Mouse (Mus musculus) heart, embryonic 11.5 days (tissue): ENCODE data around the gene Plekha6. TPM values are rescaled to one million over a fixed set of nuclear protein-coding genes. Genes with fewer than 3 reads are reported as not detected.
A peak's percentile ranks its signal among the peaks of the same experiment; 100 is the strongest.

ENCODE experiments used
- ATAC-seq: fragments of 200-750 bp; cut with Nextera tagmentation; replicated peaks from 2 replicates; pipeline ENCODE4 v1.8.0; 2017; ENCODE audit warnings: moderate library complexity; ENCODE audit not compliant: insufficient number of reproducible peaks, low FRiP score, low TSS enrichment
- H3K27ac ChIP-seq: fragments of 300-500 bp; sonication (generic); 2 replicates; pipeline ENCODE4 v1.5.1; 2014; ENCODE audit warnings: mild to moderate bottlenecking, low read depth, low read length
- H3K27me3 ChIP-seq: fragments of 300-500 bp; sonication (generic); 2 replicates; pipeline ENCODE4 v1.6.1; 2014; ENCODE audit warnings: mild to moderate bottlenecking, low read length, mixed read lengths; ENCODE audit not compliant: control insufficient read depth, insufficient read depth
- H3K36me3 ChIP-seq: fragments of 300-500 bp; sonication (generic); 2 replicates; pipeline ENCODE4 v1.6.1; 2014; ENCODE audit warnings: mild to moderate bottlenecking, low read length, moderate library complexity, mixed read lengths; ENCODE audit not compliant: control insufficient read depth, insufficient read depth
- H3K4me1 ChIP-seq: fragments of 300-500 bp; sonication (generic); 2 replicates; pipeline ENCODE4 v1.6.1; 2014; ENCODE audit warnings: low read length; ENCODE audit not compliant: control insufficient read depth, insufficient read depth
- H3K4me2 ChIP-seq: fragments of 300-500 bp; sonication (generic); 2 replicates; pipeline ENCODE4 v1.6.1; 2014; ENCODE audit warnings: mild to moderate bottlenecking, moderate library complexity
- H3K4me3 ChIP-seq: fragments of 300-500 bp; sonication (generic); 2 replicates; pipeline ENCODE4 v1.5.1; 2014; ENCODE audit warnings: low read depth, low read length
- H3K9ac ChIP-seq: fragments of 300-500 bp; sonication (generic); 2 replicates; pipeline ENCODE4 v1.6.1; 2014; ENCODE audit warnings: mild to moderate bottlenecking, low read depth, low read length, moderate library complexity
- H3K9me3 ChIP-seq: fragments of 300-500 bp; sonication (generic); replicated peaks from 2 replicates; pipeline ENCODE4 v1.6.1; 2016; ENCODE audit warnings: low read length; ENCODE audit not compliant: control insufficient read depth
- WGBS: fragments of 180-500 bp; shearing (Covaris S2); extraction: QIAGEN DNeasy Blood & Tissue Kit; methylation state at CpG from one replicate; pipeline ENCODE4 v1.1.7; 2014; ENCODE audit not compliant: insufficient replicate concordance; 5-methylcytosine and 5-hydroxymethylcytosine counted together
- polyA plus RNA-seq: library from polyadenylated mRNA; unstranded; fragments of >200 nt; fragmentation: Nextera tagmentation; extraction: Ambion mirVana; gene quantifications from 2 replicates; pipeline ENCODE4 v1.2.1, GENCODE M21; 2014

The Plekha6 gene
- polyA plus RNA-seq, 1 experiment from 2014 or later = 13.6 TPM

DNA sequence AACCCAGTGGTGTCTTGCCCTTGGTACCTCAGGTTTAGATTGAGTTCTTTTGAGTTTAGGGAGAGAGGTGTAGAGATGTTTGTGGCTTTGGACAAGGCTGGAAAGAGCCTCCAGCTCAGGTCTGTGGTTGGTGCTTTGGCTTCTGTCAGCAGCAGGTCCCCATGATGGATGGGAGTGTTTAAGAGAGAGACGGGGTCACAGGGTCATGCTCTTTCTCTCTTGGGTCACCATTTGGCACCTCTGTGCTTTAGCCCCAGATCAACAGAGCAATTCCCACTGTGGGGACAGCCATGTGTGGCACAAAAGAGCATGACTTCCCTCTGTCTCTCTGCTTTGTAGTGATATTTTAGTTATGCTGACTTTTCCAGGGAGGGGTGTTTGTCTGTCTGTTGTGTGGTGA, 55.1 kb downstream of the Plekha6 start:
- no peaks in the 10 kb centered on the region for H3K27me3 ChIP-seq
- no peak overlapping the region for H3K4me3 ChIP-seq
- no peak overlapping the region for H3K9ac ChIP-seq
- no peak overlapping the region for H3K27ac ChIP-seq
- no peak for ATAC-seq
- WGBS = 60% methylated on average over 1 of the region's 1 CpGs
- no peak overlapping the region for H3K4me2 ChIP-seq
- no peaks in the 10 kb centered on the region for H3K36me3 ChIP-seq
- H3K4me1 ChIP-seq = peaks cover 38% of the 10 kb centered on the region
- no peaks in the 10 kb centered on the region for H3K9me3 ChIP-seq

DNA sequence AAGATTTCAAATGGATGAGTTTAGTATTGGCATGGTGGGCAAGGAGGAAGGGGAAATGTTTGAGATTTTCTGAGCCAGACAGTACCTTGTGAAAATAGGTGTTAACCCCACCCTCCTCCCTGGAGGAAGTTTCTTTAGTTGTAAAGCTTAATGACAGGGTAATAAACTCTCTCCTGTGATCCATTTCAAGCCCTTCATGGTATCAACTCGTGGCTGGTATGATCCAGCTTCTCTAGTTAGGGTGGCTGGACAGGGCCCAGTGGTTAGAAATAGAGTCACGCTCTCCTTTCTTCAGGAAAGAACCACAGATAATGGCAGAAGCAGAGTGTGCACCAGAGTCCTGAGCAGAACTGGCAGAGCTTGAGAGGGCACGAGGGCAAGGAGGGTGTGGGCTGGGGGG, 57.4 kb downstream of the Plekha6 start:
- Histone ChIP-seq H3K9ac (no peak overlapping the region), H3K27me3 (no peaks in the 10 kb centered on the region), H3K36me3 (no peaks in the 10 kb centered on the region), H3K4me1 (peaks cover 31% of the 10 kb centered on the region), H3K4me3 (no peak overlapping the region), H3K4me2 (no peak overlapping the region), H3K9me3 (no peaks in the 10 kb centered on the region), H3K27ac (no peak overlapping the region)
- WGBS = 68% methylated on average over 3 of the region's 3 CpGs
- ATAC-seq = no peak

GRCm38 (mm10) chr1:133222445-133222995, 58.5 kb downstream of the Plekha6 start:
- Histone ChIP-seq H3K4me2 (no peak overlapping the region), H3K4me3 (no peak overlapping the region), H3K27ac (peak overlapping the region; percentile 41; the same call in 1 of the 2 replicates), H3K9me3 (no peaks in the 10 kb centered on the region), H3K4me1 (peaks cover 37% of the 10 kb centered on the region), H3K27me3 (no peaks in the 10 kb centered on the region), H3K36me3 (no peaks in the 10 kb centered on the region), H3K9ac (peak overlapping the region; percentile 22; the same call in 1 of the 2 replicates)
- no peak for ATAC-seq
- 27% methylated on average over 6 of the region's 6 CpGs for WGBS

DNA sequence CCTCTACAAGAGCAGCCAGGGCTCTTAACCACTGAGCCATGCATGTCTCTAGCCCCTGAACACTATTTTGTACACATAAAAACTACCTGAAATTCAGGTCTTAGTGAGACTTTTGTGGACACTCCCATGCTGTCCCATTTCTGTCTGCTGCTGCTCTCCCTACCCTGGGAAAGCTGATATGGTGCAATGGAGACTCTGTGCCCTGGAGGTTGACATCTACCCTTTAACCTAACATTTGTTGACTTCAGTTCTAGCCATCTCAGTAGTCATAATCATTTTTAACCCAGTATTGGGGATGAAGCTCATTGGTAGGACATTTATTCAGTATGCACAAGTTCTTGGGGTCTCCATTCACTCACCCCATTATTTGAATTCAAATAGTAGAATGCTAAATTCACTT, 60.7 kb downstream of the Plekha6 start:
- Histone ChIP-seq H3K4me1 (peaks cover 47% of the 10 kb centered on the region), H3K36me3 (no peaks in the 10 kb centered on the region), H3K9me3 (no peaks in the 10 kb centered on the region), H3K9ac (no peak overlapping the region), H3K27me3 (no peaks in the 10 kb centered on the region), H3K4me3 (no peak overlapping the region), H3K4me2 (no peak overlapping the region), H3K27ac (no peak overlapping the region)
- no peak for ATAC-seq

GRCm38 (mm10) chr1:133225137-133225536, 61.1 kb downstream of the Plekha6 start:
- Histone ChIP-seq H3K27ac (no peak overlapping the region), H3K4me2 (no peak overlapping the region), H3K27me3 (no peaks in the 10 kb centered on the region), H3K4me3 (no peak overlapping the region), H3K36me3 (no peaks in the 10 kb centered on the region), H3K9me3 (no peaks in the 10 kb centered on the region), H3K4me1 (peaks cover 47% of the 10 kb centered on the region), H3K9ac (no peak overlapping the region)
- WGBS = 53% methylated on average over 3 of the region's 3 CpGs
- no peak for ATAC-seq

GRCm38 (mm10) chr1:133225561-133225960, 61.6 kb downstream of the Plekha6 start:
- no peaks in the 10 kb centered on the region for H3K36me3 ChIP-seq
- H3K4me1 ChIP-seq = peaks cover 47% of the 10 kb centered on the region
- no peak for ATAC-seq
- no peaks in the 10 kb centered on the region for H3K9me3 ChIP-seq
- H3K4me3 ChIP-seq = no peak overlapping the region
- no peak overlapping the region for H3K4me2 ChIP-seq
- no peaks in the 10 kb centered on the region for H3K27me3 ChIP-seq
- WGBS = 86% methylated on average over 2 of the region's 2 CpGs
- H3K27ac ChIP-seq = no peak overlapping the region; the same call in 1 of the 2 replicates
- no peak overlapping the region for H3K9ac ChIP-seq

DNA sequence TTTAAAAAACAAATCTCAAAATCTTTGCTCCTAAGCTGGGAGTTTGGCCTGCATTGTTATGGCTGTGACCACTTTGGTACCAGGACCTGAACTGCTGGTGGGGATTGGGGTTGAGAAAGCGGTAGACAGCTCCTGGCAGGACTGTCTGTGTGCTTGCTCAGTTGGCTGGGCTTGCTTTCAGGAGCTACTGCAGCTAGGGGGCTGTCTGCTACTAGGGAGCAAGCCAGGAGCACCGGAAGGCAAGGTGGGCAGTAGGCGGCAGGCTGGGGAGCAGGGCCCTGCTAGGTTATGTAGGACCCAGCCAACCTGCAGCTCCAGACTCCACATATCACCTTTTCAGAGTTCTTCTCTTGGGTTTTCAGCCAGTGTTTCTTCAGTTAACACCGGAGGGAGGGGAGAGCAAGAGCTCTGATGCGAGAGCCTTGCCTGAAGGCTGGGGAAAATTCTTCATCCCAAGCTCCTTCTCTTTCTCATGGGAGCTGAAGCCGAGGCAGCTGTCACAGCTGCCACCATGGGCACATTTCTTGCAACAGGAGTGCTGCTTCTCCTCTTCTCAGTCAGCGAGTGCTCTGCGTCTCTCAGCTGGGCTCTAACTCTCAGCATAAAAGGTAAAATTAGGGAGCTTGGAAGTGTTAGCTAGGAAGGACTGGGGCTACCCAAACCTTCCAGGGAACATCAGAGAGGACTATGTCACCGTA, 62.1 kb downstream of the Plekha6 start:
- Histone ChIP-seq H3K9me3 (no peaks in the 10 kb centered on the region), H3K4me2 (peak overlapping the region; percentile 41), H3K4me1 (peaks cover 47% of the 10 kb centered on the region), H3K27me3 (no peaks in the 10 kb centered on the region), H3K4me3 (no peak overlapping the region), H3K9ac (peak overlapping the region; percentile 66), H3K36me3 (no peaks in the 10 kb centered on the region), H3K27ac (peak overlapping the region; percentile 89)
- WGBS = 22% methylated on average over 9 of the region's 9 CpGs
- ATAC-seq = 0 out of 2 replicates have a peak, but pooled peaks have one; percentile 46

- peak overlapping the region; percentile 41 for H3K4me2 ChIP-seq
- 9% methylated on average over 9 of the region's 9 CpGs for WGBS
- H3K4me1 ChIP-seq = peaks cover 46% of the 10 kb centered on the region
- no peak overlapping the region for H3K4me3 ChIP-seq
- peak overlapping the region; percentile 89 for H3K27ac ChIP-seq
- no peaks in the 10 kb centered on the region for H3K36me3 ChIP-seq
- H3K27me3 ChIP-seq = no peaks in the 10 kb centered on the region
- peak; percentile 70 for ATAC-seq
- peak overlapping the region; percentile 66 for H3K9ac ChIP-seq
- H3K9me3 ChIP-seq = no peaks in the 10 kb centered on the region
Observed at GRCm38 (mm10) chr1:133226928-133227327, 62.9 kb downstream of the Plekha6 start.

DNA sequence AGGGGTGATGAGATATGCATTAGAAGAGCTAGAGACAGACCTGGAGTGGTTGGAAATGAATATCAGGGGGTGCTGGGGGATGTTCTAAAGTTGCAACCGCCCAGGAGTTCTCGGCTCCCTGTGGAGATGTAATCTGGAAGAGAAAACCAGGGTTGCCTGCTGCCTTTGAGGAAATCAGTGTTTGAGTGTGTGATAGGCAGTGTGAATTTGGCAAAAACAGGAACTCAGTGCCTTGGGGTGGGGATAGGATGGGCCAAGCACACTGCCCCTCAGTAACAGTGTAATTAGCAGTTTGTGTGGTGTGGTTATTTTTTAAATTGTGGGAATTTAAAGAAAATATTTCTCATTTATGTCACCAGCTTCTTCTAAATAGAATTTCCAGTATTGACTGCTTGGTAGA, 63.4 kb downstream of the Plekha6 start:
- no peaks in the 10 kb centered on the region for H3K27me3 ChIP-seq
- peak overlapping the region; percentile 66; the same call in 1 of the 2 replicates for H3K9ac ChIP-seq
- no peak for ATAC-seq
- H3K4me1 ChIP-seq = peaks cover 48% of the 10 kb centered on the region
- no peaks in the 10 kb centered on the region for H3K9me3 ChIP-seq
- 11% methylated on average over 2 of the region's 2 CpGs for WGBS
- no peaks in the 10 kb centered on the region for H3K36me3 ChIP-seq
- peak overlapping the region; percentile 89 for H3K27ac ChIP-seq
- H3K4me3 ChIP-seq = no peak overlapping the region
- H3K4me2 ChIP-seq = peak overlapping the region; percentile 41
